Mouse (Mus musculus): ENCODE measurements around the gene Gimap7.
"Not testable (repeated sequence)": the region's sequence is repeated elsewhere in the genome, so short reads cannot be mapped to it uniquely, and the experiment has no call there.

Gimap7 gene

GRCm38 (mm10) chr6:48718455-48718854 lies at the start of gene Gimap7, which contains the start of gene Gm28053:
Gene Gimap7, plus strand, starts transcription at chr6:48718621.
Gene Gm28053, plus strand, starts transcription at chr6:48718607.
- DNase-seq (ENCODE audit: low spot score in 2 of 2): no peak

GRCm38 (mm10) chr6:48669446-48669969 lies 48.9 kb upstream of the Gimap7 start:
- no peak for DNase-seq (ENCODE audit: low spot score in 2 of 2)

- no peak for DNase-seq (ENCODE audit: low spot score in 2 of 2)
Observed at GRCm38 (mm10) chr6:48674291-48675058, 43.9 kb upstream of the Gimap7 start.

- DNase-seq (ENCODE audit: low spot score in 2 of 2): no peak
Observed at GRCm38 (mm10) chr6:48675400-48675930, 43.0 kb upstream of the Gimap7 start.

GRCm38 (mm10) chr6:48675931-48676859 lies 42.2 kb upstream of the Gimap7 start, which contains the start of gene Gimap9:
Gene Gimap9, plus strand, starts transcription at chr6:48676129.
- peak; percentile 8 to 10 for DNase-seq (ENCODE audit: low spot score in 2 of 2)

- DNase-seq (ENCODE audit: low spot score in 2 of 2): no peak
Observed at GRCm38 (mm10) chr6:48676860-48677415, 41.5 kb upstream of the Gimap7 start.

GRCm38 (mm10) chr6:48677492-48678345 lies 40.7 kb upstream of the Gimap7 start:
- DNase-seq (ENCODE audit: low spot score in 2 of 2): no peak

GRCm38 (mm10) chr6:48678391-48678790 lies 40.0 kb upstream of the Gimap7 start:
- DNase-seq (ENCODE audit: low spot score in 2 of 2): no peak

- DNase-seq (ENCODE audit: low spot score in 2 of 2): no peak
Observed at GRCm38 (mm10) chr6:48679701-48680100, 38.7 kb upstream of the Gimap7 start.

- DNase-seq (ENCODE audit: low spot score in 2 of 2): no peak
Observed at GRCm38 (mm10) chr6:48680421-48680820, 38.0 kb upstream of the Gimap7 start.

- DNase-seq (ENCODE audit: low spot score in 2 of 2): no peak
Observed at GRCm38 (mm10) chr6:48681472-48682090, 36.8 kb upstream of the Gimap7 start.

GRCm38 (mm10) chr6:48682271-48682670 lies 36.1 kb upstream of the Gimap7 start:
- DNase-seq (ENCODE audit: low spot score in 2 of 2): no peak

GRCm38 (mm10) chr6:48683263-48683821 lies 35.1 kb upstream of the Gimap7 start:
- DNase-seq (ENCODE audit: low spot score in 2 of 2): not testable (repeated sequence)

- no peak for DNase-seq (ENCODE audit: low spot score in 2 of 2)
Observed at GRCm38 (mm10) chr6:48684319-48684718, 34.1 kb upstream of the Gimap7 start, which contains the start of gene Gimap4. Gene Gimap4, plus strand, starts transcription at chr6:48684549.

- no peak for DNase-seq (ENCODE audit: low spot score in 2 of 2)
Observed at GRCm38 (mm10) chr6:48684806-48685205, 33.6 kb upstream of the Gimap7 start.

- DNase-seq (ENCODE audit: low spot score in 2 of 2): no peak
Observed at GRCm38 (mm10) chr6:48685251-48685650, 33.2 kb upstream of the Gimap7 start.

GRCm38 (mm10) chr6:48685694-48686665 lies 32.4 kb upstream of the Gimap7 start:
- no peak for DNase-seq (ENCODE audit: low spot score in 2 of 2)

GRCm38 (mm10) chr6:48687077-48687476 lies 31.3 kb upstream of the Gimap7 start:
- no peak for DNase-seq (ENCODE audit: low spot score in 2 of 2)

- DNase-seq (ENCODE audit: low spot score in 2 of 2): no peak
Observed at GRCm38 (mm10) chr6:48689320-48689719, 29.1 kb upstream of the Gimap7 start.

All from urinary bladder, postnatal 36 days (tissue).